Mouse (Mus musculus) layer of hippocampus, adult 6 months (tissue): Measurements from ENCODE around the gene Rtn4rl2. TPM values are rescaled to one million over a fixed set of nuclear protein-coding genes. Genes with fewer than 3 reads are reported as not detected.

Experiments used
- long read RNA-seq, 2 experiments: library from polyadenylated mRNA; unstranded; transcript quantifications; one replicate each; pipeline ENCODE4 v2.0.0; 2019 to 2020
- microRNA-seq: library from miRNA; unstranded; fragments of <30 nt; microRNA quantifications from one replicate; pipeline ENCODE4 v1.2.0, GENCODE M21; 2020
- polyA plus RNA-seq: library from polyadenylated mRNA; unstranded; fragments of <200 nt; fragmentation: Nextera tagmentation; gene quantifications from 2 replicates; pipeline ENCODE4 v1.2.3, GENCODE M21; 2021

The Rtn4rl2 gene
- 20.0 and 25.4 TPM in 2 replicates for polyA plus RNA-seq
- long read RNA-seq, experiment 1, transcript Rtn4rl2-203 (3 exons, 1,303 nt) = major isoform, 8 of 15 reads
- long read RNA-seq, experiment 1, partial matches to known transcripts = 4 of 15 reads
- long read RNA-seq, experiment 1, other reads (novel, unspliced or antisense) = 3 of 15 reads
- long read RNA-seq, experiment 2, transcript Rtn4rl2-203 (3 exons, 1,303 nt) = major isoform, 46 of 79 reads
- long read RNA-seq, experiment 2, partial matches to known transcripts = 8 of 79 reads
- long read RNA-seq, experiment 2, other reads (novel, unspliced or antisense) = 25 of 79 reads

DNA sequence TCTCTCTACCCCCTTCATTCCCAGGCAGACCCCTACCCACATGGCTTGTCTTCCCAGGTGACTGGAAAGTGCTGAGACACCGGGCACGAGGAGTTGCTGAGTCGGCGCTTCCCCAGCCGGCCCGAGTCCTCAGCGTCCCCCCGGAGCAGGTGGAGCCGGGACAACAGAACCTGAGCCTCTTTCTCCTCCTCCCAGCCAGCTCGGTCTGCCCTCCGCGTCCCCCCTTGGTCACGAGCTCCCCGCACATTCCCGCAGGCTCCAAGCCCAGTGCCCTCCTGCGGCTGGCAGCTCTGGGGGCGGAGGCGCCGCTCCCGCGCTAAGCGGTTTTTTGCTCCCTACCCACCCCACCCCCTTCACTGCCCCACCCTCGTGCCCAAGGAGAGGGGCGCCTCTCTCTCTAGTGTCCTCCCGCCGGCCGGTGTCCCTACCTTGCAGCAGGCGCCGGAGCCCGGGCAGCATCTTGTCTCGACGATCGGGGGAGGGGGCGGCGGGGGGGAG is at the start of gene Rtn4rl2:
Gene Rtn4rl2 (minus strand): TSS at position 477 of the 498 bp plus-strand sequence.

DNA sequence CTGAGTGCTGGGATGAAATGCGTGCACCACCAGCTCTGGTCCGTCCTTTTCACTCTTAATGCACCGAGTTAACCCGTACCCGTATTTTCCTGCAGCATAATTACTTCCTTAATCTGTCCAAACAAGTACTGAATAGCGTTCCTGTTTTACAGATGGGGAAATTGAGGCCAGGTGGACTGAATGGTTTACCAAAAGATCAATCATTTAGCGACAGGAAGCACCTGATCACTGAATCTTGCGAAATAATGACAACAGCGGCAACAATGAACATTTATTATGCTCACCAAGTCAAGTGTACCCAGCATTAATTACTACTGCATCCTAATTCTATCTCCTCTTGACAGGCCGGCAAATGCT is 47.9 kb downstream of the Rtn4rl2 start, which contains the start of gene Slc43a1:
Gene Slc43a1 (plus strand): TSS at position 258 of the 357 bp plus-strand sequence.

DNA sequence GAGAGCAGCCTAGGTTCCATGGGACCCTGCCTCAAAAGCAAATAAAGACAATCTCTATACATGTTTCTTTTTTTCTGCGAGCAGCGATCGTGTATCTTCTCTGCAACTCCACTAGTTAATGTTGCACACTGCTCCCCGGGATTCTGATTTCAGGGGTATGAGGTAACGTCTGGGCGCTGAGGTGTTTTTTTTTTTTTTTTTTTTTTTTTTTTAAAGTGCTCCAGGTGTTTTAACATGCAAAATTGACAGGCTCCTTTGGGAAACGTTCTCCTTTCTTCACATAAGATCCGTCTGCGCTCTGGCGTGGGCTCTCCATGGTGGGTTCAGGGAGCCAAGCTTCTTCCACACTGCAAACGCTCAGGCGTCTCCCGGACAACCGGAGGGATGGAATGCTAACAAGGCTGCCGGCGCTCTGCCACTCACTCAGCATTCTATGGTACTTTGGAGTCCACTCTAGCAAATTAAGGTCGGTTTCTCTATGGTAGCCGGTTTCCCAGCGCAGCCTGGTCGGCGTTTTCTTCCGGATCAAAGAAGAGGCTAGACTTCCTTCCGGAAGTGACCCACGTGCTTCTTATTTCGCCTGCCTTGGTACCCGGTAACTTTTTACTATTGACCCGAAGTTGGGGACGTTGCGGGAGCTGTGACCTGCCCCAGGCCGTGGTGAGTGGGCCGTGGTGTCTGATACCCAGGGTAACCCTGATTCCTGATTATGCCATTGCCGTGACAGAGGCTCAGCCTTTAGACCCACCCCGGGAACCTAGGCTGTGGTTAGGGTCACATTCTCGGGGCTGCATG is 59.8 kb downstream of the Rtn4rl2 start, which contains the start of gene Timm10:
Gene Timm10 (plus strand): TSS at position 510 of the 795 bp plus-strand sequence.

DNA sequence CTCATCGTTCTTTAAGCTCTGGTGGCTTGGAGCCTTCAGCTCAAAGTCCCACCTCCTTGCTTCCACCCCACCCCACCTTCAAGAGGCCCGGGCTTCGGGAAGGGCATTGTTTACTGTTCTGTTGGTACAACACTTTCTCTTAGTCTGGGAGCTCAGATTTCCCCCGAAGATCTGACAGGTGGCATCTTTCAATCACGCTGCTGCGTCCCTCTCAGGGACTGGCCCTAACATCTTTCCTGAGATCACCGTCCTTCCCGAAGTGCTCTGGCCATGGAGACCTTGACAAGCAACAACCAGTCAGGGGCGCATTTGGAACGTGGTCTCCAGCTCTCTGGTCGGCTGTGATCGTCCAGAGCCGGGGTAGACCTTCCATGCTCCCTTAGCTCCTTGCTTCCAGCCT is 64.0 kb downstream of the Rtn4rl2 start, which contains the start of gene Smtnl1:
Gene Smtnl1 (minus strand): TSS at position 101 of the 400 bp plus-strand sequence.

Small RNAs within 50 kb of the gene (microRNA-seq; reads per million reads assigned to microRNA genes)
- gene Gm24332 = not detected

Other genes with a start within 250 kb of the Rtn4rl2 start
- gene Ctnnd1, start 235.9 kb downstream of the Rtn4rl2 start, polyA plus RNA-seq = 5.5 and 5.8 TPM in 2 replicates
- not detected in 2 replicates for gene Btbd18, start 227.6 kb downstream of the Rtn4rl2 start, polyA plus RNA-seq
- 85.4 and 90.3 TPM in 2 replicates for gene Selenoh, start 215.9 kb downstream of the Rtn4rl2 start, polyA plus RNA-seq
- not detected in 2 replicates for gene Gm28635, start 208.7 kb downstream of the Rtn4rl2 start, polyA plus RNA-seq
- gene Med19, start 208.3 kb downstream of the Rtn4rl2 start, polyA plus RNA-seq = 11.1 and 12.4 TPM in 2 replicates
- 308 and 351 TPM in 2 replicates for gene Tmx2, start 207.6 kb downstream of the Rtn4rl2 start, polyA plus RNA-seq
- gene Zdhhc5, start 171.5 kb downstream of the Rtn4rl2 start, polyA plus RNA-seq = 3.6 and 5.0 TPM in 2 replicates
- 10.0 and 11.4 TPM in 2 replicates for gene Clp1, start 159.4 kb downstream of the Rtn4rl2 start, polyA plus RNA-seq
- 18.0 and 19.5 TPM in 2 replicates for gene Ypel4, start 152.7 kb downstream of the Rtn4rl2 start, polyA plus RNA-seq
- gene Gm19426, start 143.1 kb downstream of the Rtn4rl2 start, polyA plus RNA-seq = 0.83 and 1.1 TPM in 2 replicates
- gene Serping1, start 111.3 kb downstream of the Rtn4rl2 start, polyA plus RNA-seq = 10.7 and 12.8 TPM in 2 replicates
- gene Ube2l6, start 87.9 kb downstream of the Rtn4rl2 start, polyA plus RNA-seq = 6.6 and 8.4 TPM in 2 replicates
- not detected in 2 replicates for gene Smtnl1, start 64.1 kb downstream of the Rtn4rl2 start, polyA plus RNA-seq
- 186 and 203 TPM in 2 replicates for gene Timm10, start 59.7 kb downstream of the Rtn4rl2 start, polyA plus RNA-seq
- gene Slc43a1, start 47.9 kb downstream of the Rtn4rl2 start, polyA plus RNA-seq = 0.05 and 0.08 TPM in 2 replicates
- 0.73 and 0.92 TPM in 2 replicates for gene Slc43a3, start 49.9 kb upstream of the Rtn4rl2 start, polyA plus RNA-seq
- not detected in 2 replicates for gene Prg2, start 93.8 kb upstream of the Rtn4rl2 start, polyA plus RNA-seq
- not detected in 2 replicates for gene Prg3, start 101.5 kb upstream of the Rtn4rl2 start, polyA plus RNA-seq
- gene Ssrp1, start 150.5 kb upstream of the Rtn4rl2 start, polyA plus RNA-seq = 32.3 and 33.8 TPM in 2 replicates
- 0.38 and 0.70 TPM in 2 replicates for gene P2rx3, start 150.8 kb upstream of the Rtn4rl2 start, polyA plus RNA-seq
- gene Tnks1bp1, start 161.3 kb upstream of the Rtn4rl2 start, polyA plus RNA-seq = 9.8 and 13.6 TPM in 2 replicates
- gene Aplnr, start 249.5 kb upstream of the Rtn4rl2 start, polyA plus RNA-seq = 0.08 TPM in 2 replicates